Mouse (Mus musculus): Measurements from ENCODE around the gene Krt8.

Gene Krt8

GRCm38 (mm10) chr15:101974083-101974845, 30.0 kb downstream of the Krt8 start:
- DNase-seq = no peak

- peak; percentile 62 for DNase-seq
Measured at GRCm38 (mm10) chr15:101973414-101974077, 30.7 kb downstream of the Krt8 start.

DNA sequence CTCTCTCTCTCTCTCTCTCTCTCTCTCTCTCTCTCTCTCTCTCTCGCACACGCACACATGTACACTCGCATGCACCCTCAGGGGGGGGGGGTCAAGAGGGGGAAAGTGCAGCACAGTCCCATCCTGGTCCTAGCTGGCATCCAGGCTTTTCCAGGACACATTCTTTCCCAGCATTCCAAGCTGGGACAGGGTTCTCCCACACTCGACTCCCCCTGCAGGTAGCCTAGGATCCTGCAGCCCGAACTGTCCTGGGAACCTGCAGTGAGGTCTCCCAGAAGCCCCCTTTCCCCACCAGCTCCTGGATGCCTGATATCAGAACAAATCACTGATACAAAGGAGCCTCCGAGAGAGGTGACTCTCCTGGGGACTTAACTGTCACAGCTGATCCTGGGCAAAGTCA, 33.7 kb downstream of the Krt8 start:
- DNase-seq = no peak

DNA sequence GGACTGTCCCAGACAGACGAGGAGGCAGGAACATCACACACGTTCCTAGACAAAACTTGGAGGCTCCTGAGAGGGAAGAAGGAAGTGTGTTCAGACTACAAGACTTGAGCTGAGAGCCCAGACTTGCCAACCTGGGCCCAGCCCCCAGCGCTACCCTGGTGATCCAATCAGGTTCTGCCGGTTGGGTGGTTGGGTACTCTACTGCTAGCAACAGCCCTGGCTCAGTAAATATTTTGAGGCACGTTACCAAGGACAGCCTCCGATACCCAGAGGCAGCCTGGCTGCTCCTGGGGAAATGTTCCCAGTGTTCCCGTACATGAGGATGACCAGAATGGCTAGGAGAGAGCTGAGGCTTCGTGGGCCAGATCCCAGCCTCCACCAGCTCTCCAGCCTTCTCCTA, 37.5 kb downstream of the Krt8 start:
- no peak for DNase-seq

DNA sequence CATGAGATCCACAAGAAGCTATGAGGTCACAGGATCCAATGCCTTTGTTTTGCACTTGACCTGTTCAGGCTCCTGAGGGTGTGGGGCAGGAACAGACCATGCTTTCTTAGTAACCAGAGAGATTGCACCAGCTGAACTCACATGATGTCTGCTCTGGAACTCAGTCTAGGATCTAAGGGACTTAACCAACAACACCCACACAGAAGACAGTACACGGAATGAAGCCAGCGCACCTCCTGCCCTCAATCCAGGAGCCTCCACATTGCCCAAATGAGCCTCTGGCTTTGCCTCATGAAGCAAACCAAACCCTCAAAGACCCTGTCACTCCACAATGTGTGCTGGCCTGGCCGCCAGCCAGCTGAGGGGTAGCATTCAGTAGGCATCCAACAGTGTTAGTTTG, 45.4 kb downstream of the Krt8 start:
- no peak for DNase-seq

GRCm38 (mm10) chr15:101954187-101954586, 50.1 kb downstream of the Krt8 start, which contains the start of gene Krt78:
Gene Krt78, minus strand, starts transcription at chr15:101954287.
- no peak for DNase-seq

DNA sequence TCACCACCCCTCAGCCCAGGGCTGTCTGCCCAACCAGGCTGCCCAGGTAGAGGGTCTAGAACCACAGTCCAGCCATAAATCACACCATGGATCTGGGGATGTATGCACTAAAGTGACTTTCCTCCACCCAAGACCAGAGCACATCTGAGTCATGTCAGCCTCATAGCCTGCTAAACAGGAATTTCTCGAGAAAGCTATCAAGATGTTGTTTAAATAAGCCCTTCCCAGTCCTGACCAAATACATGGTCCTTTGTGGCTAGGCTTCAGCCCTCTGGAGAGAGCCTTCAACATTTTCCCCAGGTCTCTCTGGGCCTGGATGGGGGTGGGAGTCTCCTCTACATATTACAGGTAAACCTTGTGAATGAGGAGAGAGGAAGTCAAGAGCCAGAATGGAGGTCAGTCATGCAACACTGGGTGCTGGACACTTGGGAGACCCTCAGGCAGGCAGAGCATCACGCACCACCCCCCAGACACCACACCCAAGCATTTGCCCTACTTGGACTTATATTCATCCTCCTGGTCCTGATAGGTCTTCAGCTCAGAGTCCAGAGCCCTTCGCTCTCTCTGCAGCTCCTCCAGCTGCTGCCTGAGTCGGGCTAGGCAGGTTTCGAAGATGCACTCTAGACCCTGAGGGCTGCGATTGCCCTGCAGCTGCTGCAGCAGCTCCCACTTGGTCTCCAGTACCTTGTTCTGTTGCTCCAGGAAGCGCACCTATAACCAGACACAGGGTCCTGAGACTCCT, 51.4 kb downstream of the Krt8 start:
- DNase-seq = no peak

Measured in cerebellum, adult 11-12 months (tissue).